Mouse (Mus musculus): ENCODE results near the gene Gpx6.

- TF ChIP-seq POLR2A (IDR thresholded peaks at IDR 0.05; ENCODE audit: control insufficient read depth, low read depth, low read length) (no peak), CTCF (IDR thresholded peaks at IDR 0.05; ENCODE audit: control insufficient read depth, insufficient read depth, insufficient replicate concordance, low read depth, low read length) (no peak)
These were observed 13.4 kb upstream of the Gpx6 start for GRCm38 (mm10) chr13:21298557-21298956.

Measured in testis, adult 2 months (tissue).